Mouse (Mus musculus) ovary, postnatal 14 days (tissue): ENCODE results near the gene Memo1.
A peak's percentile ranks its signal among the peaks of the same experiment; 100 is the strongest.
"Not testable (repeated sequence)": the region's sequence is repeated elsewhere in the genome, so short reads cannot be mapped to it uniquely, and the experiment has no call there.

Source experiments
- DNase-seq: peaks from one replicate; pipeline ENCODE4 v3.0.0; 2022; ENCODE audit warnings: low spot score

The Memo1 gene

GRCm38 (mm10) chr17:74295026-74295970, at the start of gene Memo1:
Gene Memo1, minus strand, starts transcription at chr17:74295521.
- peak; percentile 77 for DNase-seq

DNA sequence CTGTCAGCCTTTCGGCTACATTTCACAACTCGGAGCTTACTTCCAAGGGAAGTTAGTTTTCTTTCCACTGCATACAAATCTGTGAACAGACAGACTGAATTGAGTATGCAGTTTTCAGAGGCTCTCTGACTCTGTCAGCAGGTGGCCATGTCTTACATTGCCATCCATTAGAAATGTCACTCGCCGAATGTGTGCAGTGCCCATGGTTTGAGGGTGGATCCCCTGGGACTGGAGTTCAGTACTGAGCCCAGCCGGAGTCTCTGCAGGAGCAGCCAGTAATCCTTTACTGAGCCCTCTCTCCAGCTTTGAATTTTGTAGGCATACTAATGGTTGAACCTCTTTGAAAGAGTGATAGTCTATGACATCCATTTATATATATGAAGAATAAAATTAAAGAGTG, 45.8 kb upstream of the Memo1 start:
- DNase-seq, result no peak

- peak; percentile 61 for DNase-seq
Observed at GRCm38 (mm10) chr17:74338937-74339804, 43.9 kb upstream of the Memo1 start, which contains the start of gene Spast. Gene Spast, plus strand, starts transcription at chr17:74338987.

DNA sequence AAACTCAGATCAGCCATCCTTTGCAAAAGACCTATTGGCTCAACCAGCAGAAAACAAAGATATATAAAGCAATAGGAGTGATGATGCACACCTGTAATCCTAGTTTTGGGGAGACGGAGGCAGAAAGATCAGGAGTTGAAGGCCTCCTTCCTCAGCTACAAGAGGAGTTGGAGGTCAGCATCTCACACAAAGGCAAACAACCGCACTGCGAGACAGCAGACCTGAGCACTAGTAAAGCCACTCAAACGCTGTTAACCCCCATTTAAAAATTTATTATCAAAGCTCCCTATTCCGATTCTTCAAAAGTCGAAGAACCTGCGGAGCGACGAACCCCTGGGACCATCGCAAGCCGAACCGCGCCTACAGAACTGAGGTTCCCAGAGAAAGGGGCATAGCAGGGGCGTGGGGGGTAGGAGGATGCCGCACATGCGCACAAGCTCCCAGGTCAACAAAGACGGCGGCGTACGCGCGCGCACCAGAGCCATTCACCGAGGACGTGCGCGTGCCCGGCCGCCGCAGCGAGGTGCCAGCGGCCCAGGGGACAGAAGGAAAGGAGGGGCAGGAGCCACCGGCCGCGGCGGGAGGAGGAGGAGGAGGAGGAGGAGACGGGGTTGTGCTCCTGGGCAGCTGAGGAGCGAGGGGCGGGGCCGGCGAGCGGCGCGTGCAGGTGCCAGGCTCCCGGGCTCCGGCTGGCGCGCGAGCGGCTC, 43.1 kb upstream of the Memo1 start:
- peak; percentile 93 for DNase-seq

DNA sequence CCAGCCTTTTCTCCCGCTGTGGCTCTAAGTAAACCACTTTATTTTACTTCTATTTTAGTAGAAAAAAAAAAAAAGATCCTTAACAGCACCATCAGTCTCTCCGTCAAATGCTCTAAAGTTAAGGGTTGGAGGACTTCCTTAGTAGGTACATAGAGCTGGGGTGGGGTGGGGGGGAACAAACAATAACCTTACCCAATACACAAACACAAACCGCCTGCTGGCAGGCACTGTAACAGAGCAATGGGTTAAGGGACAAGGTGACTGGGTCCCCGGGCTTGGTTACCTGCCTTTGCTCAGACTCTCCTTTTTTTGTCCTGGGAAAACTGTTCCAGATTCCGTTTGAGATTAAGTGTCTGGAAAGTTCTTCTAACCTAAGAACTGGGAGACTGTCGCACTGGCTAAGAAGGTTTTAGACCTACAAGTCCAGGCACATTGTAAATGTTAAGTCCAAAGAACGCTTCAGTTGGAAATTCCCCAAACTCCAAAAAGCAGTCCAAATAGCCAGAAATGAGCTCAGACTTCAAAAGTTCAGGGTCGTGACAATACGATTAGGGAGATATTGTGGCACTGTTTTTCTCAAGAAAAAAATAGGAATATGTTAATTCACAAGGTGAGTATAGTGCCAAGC, 35.8 kb upstream of the Memo1 start:
- DNase-seq, result no peak

DNA sequence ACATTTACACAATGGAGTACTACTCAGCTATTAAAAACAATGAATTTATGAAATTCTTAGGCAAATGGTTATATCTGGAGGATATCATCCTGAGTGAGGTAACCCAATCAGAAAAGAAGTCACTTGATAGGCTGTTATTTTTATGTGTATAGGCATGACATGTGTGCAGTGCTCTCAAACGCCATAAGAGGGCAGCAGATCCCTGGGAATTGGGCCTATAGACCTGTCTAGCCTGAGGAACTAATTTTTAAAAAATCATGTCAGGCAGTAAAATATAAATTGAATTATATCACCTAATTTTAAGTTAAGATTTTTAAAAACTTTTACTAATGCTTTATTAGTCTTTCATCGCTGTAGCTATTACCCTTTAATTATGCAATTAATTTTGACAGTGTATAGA, 32.8 kb upstream of the Memo1 start:
- peak; percentile 19 for DNase-seq

- not testable (repeated sequence) for DNase-seq
Observed at GRCm38 (mm10) chr17:74327195-74327594, 31.9 kb upstream of the Memo1 start.

GRCm38 (mm10) chr17:74323844-74324243, 28.5 kb upstream of the Memo1 start, which contains the start of gene Dpy30:
Gene Dpy30, minus strand, starts transcription at chr17:74323944.
- DNase-seq, result no peak

- no peak for DNase-seq
Observed at GRCm38 (mm10) chr17:74322400-74323054, 27.2 kb upstream of the Memo1 start.

GRCm38 (mm10) chr17:74318721-74319120, 23.4 kb upstream of the Memo1 start:
- no peak for DNase-seq

GRCm38 (mm10) chr17:74316309-74316863, 21.1 kb upstream of the Memo1 start:
- peak; percentile 81 for DNase-seq

DNA sequence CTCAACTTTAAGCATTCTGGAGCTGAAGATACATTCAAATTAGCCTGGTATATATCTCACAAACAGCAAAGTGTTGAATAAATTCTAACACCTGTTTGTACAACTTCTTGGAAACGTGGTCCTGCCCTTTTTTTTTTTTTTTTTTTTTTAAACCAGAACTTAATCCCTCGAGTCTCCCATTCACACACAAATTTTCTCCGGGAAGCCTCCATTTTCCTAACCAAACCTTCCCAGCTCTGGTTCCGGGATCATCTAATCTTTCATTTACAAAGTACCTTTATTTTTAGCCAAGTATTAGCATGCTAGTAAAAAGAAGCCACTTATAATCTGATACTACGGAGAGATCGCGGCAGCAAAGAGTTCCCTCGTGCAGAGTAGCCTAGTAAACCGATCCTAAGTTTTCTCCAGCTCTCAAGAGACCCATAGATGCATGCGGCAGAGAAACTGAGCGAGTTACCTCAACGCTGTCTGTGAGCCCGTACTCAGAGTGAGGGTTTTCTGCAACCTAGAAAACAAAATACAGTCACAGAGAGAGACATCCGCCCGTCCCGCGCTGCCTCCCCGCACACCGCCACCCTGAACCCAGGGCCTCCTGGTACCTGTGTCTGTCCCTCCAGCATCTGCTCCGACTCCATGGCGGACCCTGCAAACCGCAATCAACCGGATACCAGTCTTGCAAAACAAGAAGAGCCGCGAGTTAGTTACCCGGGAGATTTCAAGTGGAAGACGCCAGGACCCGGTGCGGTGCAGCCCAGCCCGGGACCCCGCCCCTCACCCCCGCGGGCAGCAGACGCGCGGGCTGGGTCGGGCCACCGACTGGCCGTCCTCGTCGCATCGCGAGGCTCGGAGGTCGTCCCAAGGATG, 20.4 kb upstream of the Memo1 start:
- DNase-seq, result no peak

DNA sequence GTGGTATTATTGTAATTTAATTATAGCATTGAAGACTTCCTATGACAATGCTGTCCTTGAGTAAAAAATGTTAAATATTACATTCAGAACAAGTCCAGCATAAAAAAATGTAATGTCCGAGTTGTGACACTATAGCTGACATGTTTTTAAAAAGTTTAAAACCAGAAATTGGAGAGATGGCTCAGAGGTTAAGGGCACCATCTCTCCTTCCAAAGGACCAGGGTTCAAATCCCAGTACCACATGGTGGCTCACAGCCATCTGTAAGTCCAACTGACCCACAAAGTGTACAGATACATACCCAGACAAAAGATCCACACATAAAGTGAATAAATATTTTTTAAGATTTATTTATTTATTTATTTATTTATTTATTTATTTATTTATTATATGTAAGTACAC, 10.7 kb upstream of the Memo1 start:
- no peak for DNase-seq

DNA sequence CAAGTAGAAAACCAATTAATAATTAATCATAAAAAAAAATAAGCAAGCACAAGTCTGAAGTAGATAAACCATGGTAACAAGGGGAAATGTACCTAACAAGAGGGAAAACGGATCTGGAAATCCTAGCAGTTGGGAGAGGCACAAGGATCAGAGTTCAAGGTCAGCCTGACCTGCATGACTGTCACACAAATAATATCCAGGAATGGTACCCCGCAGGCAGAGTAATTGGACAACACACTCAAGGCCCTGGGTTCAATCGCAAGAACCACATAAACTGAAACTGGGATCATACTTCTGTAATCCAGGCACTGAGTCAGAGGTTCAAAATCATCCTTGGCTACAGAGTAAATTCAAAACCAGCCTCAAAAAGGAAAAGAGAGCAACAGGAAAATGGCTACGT, 10.3 kb upstream of the Memo1 start:
- DNase-seq, result no peak

- no peak for DNase-seq
Observed at GRCm38 (mm10) chr17:74304060-74304459, 8.7 kb upstream of the Memo1 start.

DNA sequence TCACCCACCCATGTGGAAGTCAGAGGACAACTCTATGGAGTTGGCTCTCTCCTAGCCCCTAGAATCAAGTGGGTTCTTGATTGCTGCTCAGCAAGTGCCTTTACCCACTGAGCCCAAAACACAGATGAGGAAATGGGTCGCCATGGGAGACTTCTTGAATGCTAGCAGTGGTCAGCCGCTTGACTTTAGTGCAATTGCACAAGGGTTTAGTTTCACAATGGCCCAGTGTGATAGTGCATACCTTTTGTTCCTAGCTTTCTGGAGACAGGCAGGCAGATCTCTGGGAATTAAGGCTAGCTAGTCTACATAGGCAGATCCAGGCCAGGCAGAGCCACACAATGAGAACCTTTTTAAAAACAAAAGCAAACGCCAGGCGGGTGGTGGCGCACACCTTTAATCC, 4.8 kb upstream of the Memo1 start:
- no peak for DNase-seq

DNA sequence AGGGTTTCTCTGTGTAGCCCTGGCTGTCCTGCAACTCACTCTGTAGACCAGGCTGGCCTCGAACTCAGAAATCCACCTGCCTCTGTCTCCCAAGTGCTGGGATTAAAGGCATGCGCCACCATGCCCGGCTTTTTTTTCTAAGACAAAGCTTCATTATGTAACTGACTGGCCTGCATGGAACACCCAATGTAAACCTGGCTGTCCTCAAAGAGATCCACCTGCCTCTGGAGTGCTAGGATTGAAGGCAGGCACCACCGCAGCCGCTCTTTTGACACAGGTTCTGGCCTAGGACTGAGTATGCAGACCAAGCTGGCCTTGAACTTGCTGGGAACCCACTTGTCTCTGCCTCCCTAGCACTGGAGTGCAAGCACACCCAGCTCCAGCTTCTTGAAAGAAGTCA, 1.7 kb upstream of the Memo1 start:
- not testable (repeated sequence) for DNase-seq

DNA sequence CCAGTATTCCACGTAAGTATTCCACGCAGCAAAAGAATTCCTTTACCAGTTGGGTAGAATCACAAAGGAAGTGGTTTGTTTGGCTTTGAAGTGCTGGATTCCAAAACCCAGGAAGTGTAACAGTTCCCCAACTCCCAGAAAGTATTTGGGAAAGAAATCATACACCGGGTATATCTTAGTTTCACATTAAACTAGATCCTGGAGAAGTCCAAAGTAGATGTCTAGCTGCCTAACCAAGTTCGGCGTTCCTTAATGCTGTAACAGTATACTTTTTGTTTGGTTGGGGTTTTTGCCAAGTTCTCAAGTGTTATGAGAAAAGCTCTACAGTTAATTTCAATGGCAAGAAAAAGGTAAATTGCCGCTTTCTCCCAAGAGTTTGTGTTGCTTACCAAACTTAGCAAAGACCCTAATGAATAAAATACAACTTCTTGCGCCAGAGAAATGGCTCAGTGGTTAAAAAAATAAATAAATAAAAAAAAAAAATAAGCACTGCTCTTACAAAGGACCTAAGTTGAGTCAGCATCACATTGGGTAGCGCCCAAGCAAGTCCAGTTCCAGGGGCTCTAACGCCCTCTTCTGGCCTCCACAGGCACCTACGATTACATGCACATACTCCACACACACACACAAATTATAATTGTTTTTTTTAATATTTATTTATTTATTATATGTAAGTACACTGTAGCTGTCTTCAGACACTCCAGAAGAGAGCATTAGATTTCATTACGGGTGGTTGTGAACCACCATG, 929 bp upstream of the Memo1 start:
- no peak for DNase-seq

GRCm38 (mm10) chr17:74294426-74295025, 795 bp downstream of the Memo1 start:
- peak; percentile 66 for DNase-seq
